Mouse (Mus musculus) heart, embryonic 10.5 days (tissue): ENCODE results near the gene Gm21996. TPM values are rescaled to one million over a fixed set of nuclear protein-coding genes. Genes with fewer than 3 reads are reported as not detected.
"Not testable (repeated sequence)": the region's sequence is repeated elsewhere in the genome, so short reads cannot be mapped to it uniquely, and the experiment has no call there.

Experiments
- DNase-seq: peaks from one replicate; pipeline ENCODE4 v3.0.0-alpha.2; 2017; ENCODE audit warnings: low spot score
- H3K27ac ChIP-seq: fragments of 300-500 bp; sonication (generic); 2 replicates; pipeline ENCODE4 v1.5.1; 2016; ENCODE audit warnings: mild to moderate bottlenecking
- H3K27me3 ChIP-seq: fragments of 300-500 bp; sonication (generic); 2 replicates; pipeline ENCODE4 v1.6.1; 2016; ENCODE audit warnings: mild to moderate bottlenecking; ENCODE audit not compliant: poor library complexity, insufficient read depth, severe bottlenecking
- H3K36me3 ChIP-seq: fragments of 300-500 bp; sonication (generic); 2 replicates; pipeline ENCODE4 v1.6.1; 2016; ENCODE audit warnings: mild to moderate bottlenecking, moderate library complexity
- H3K4me1 ChIP-seq: fragments of 300-500 bp; sonication (generic); 2 replicates; pipeline ENCODE4 v1.6.1; 2016; ENCODE audit warnings: mild to moderate bottlenecking
- H3K4me3 ChIP-seq: fragments of 300-500 bp; sonication (generic); 2 replicates; pipeline ENCODE4 v1.5.1; 2016; ENCODE audit warnings: mild to moderate bottlenecking, moderate library complexity
- H3K9me3 ChIP-seq: fragments of 300-500 bp; sonication (generic); 2 replicates; pipeline ENCODE4 v1.6.1; 2016; ENCODE audit warnings: mild to moderate bottlenecking, moderate library complexity
- WGBS: fragments of 180-500 bp; shearing (Covaris S2); methylation state at CpG from one replicate; pipeline ENCODE4 v1.1.7; 2016; 5-methylcytosine and 5-hydroxymethylcytosine counted together
- polyA plus RNA-seq: library from polyadenylated mRNA; unstranded; fragments of >200 nt; fragmentation: Nextera tagmentation; extraction: Ambion mirVana; gene quantifications from 2 replicates; pipeline ENCODE4 v1.2.1, GENCODE M21; 2016

Gm21996 gene
- not detected in 2 replicates for polyA plus RNA-seq

GRCm38 (mm10) chrY:89745432-89745831 is at the start of gene Gm21996:
Gm21996 (minus strand) TSS chrY:89745532.
- H3K9me3 ChIP-seq, H3K4me3 ChIP-seq, H3K27me3 ChIP-seq, H3K27ac ChIP-seq, H3K4me1 ChIP-seq, H3K36me3 ChIP-seq, DNase-seq: not testable (repeated sequence)
- no CpG with 5 or more reads among the region's 7 CpGs for WGBS
